Mouse (Mus musculus): ENCODE results near the gene Nr2f6. TPM values are rescaled to one million over a fixed set of nuclear protein-coding genes. Genes with fewer than 3 reads are reported as not detected.
A peak's percentile ranks its signal among the peaks of the same experiment; 100 is the strongest.

The Nr2f6 gene
- total RNA-seq (2014; fragmentation: Nextera tagmentation): 6.4 and 8.6 TPM in 2 replicates
- 9.7 and 17.0 TPM in 2 replicates for total RNA-seq (2017)
- 36.0 and 47.8 TPM in 2 replicates for polyA plus RNA-seq (2012)

DNA sequence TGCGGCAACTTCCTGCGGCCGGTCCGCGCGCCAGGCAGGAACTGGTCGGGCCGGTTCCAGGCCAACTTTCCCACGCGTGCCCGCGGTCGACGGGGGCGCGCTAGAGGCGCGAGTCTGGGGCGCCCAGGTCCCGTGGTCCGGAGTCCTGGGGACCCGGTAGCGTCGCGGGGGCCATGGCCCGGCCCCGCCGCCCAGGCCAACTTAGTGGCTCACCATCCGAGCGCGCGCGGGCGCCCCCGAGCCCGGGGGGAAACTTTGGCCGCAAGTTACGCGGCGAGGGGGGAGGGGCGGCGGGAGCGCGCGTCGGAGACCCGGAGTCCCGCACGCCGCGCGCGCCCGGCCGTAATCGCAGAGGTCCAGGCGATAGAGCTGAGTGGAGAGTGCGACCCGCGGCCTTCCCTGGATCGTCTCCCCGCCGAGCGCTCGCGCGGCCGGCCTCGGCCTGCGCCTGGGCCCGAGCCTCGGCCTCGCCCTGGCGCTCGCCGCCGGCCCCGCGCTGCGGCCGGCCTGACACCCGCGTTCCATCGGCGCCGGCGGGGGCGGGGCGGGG is at the start of gene Nr2f6:
TSS of gene Nr2f6 (minus strand) at position 540 of the 550 bp plus-strand sequence.
- peaks cover 22% of the 10 kb centered on the region for H3K36me3 ChIP-seq (replicated peaks)
- ATAC-seq (ENCODE audit: extremely low read depth, insufficient number of reproducible peaks, low FRiP score, poor library complexity, severe bottlenecking): no peak
- H3K27me3 ChIP-seq (ENCODE audit: insufficient read depth, low read length): peaks cover 19% of the 10 kb centered on the region
- TF ChIP-seq TAL1 (conservative IDR thresholded peaks at IDR 0.05; ENCODE audit: low read depth, low read length) (no peak), CTCF (IDR thresholded peaks at IDR 0.05; ENCODE audit: low read depth, low read length) (no peak), GATA2 (IDR thresholded peaks at IDR 0.05; ENCODE audit: borderline replicate concordance, low read depth, low read length) (no peak), POLR2AphosphoS5 (IDR thresholded peaks at IDR 0.05; ENCODE audit: insufficient replicate concordance, low read depth, low read length) (no peak), GATA1 (IDR thresholded peaks at IDR 0.05; ENCODE audit: borderline replicate concordance, low read length) (no peak)
- peak; percentile 48 for DNase-seq (ENCODE audit: low spot score)
- peak within 1 kb of the TSS; percentile 77 for H3K4me3 ChIP-seq (ENCODE audit: low read depth, low read length)
- peaks cover 44% of the 10 kb centered on the region for H3K4me1 ChIP-seq (ENCODE audit: insufficient read depth, low read depth, low read length)
- H3K9me3 ChIP-seq (replicated peaks): no peaks in the 10 kb centered on the region

DNA sequence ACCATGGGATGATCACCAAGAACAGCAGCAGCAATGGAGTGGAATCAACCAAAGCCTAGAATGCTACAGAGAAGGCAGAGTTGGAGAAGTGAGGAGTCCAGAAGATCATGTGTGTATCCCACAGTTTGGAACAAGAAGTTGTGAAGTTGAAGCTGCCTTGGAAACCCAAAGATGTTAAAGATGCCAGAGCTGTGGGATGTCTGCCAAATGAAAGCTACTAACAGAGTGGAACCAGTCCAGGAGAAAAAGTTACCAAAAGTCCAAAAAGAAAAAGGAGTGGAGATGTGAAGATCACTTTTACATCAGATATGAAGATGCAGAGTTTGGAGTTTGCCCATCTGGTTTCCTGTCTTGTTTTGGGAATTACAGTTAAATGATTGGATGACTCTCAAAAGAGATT is 40.4 kb upstream of the Nr2f6 start:
- peaks cover 12% of the 10 kb centered on the region for H3K27me3 ChIP-seq (ENCODE audit: insufficient read depth, low read length)
- DNase-seq (ENCODE audit: low spot score) (no peak), ATAC-seq (ENCODE audit: extremely low read depth, insufficient number of reproducible peaks, low FRiP score, poor library complexity, severe bottlenecking) (no peak)
- H3K4me1 ChIP-seq (ENCODE audit: insufficient read depth, low read depth, low read length): no peaks in the 10 kb centered on the region
- no peaks in the 10 kb centered on the region for H3K36me3 ChIP-seq (replicated peaks)
- peaks cover 3% of the 10 kb centered on the region for H3K9me3 ChIP-seq (replicated peaks)
- no peak for TF ChIP-seq POLR2AphosphoS5 (IDR thresholded peaks at IDR 0.05; ENCODE audit: insufficient replicate concordance, low read depth, low read length)
- TF ChIP-seq TAL1 (conservative IDR thresholded peaks at IDR 0.05; ENCODE audit: low read depth, low read length): no peak
- TF ChIP-seq GATA2 (IDR thresholded peaks at IDR 0.05; ENCODE audit: borderline replicate concordance, low read depth, low read length): no peak
- TF ChIP-seq GATA1 (IDR thresholded peaks at IDR 0.05; ENCODE audit: borderline replicate concordance, low read length): no peak
- no peak for TF ChIP-seq CTCF (IDR thresholded peaks at IDR 0.05; ENCODE audit: low read depth, low read length)
- no peak overlapping the region for H3K4me3 ChIP-seq (ENCODE audit: low read depth, low read length)

- Histone ChIP-seq H3K27me3 (ENCODE audit: insufficient read depth, low read length) (peaks cover 5% of the 10 kb centered on the region; the same call in 1 of the 2 replicates), H3K9me3 (replicated peaks) (no peaks in the 10 kb centered on the region), H3K36me3 (replicated peaks) (peaks cover 34% of the 10 kb centered on the region), H3K4me3 (ENCODE audit: low read depth, low read length) (no peak overlapping the region), H3K4me1 (ENCODE audit: insufficient read depth, low read depth, low read length) (peaks cover 37% of the 10 kb centered on the region)
- no peak for TF ChIP-seq CTCF (IDR thresholded peaks at IDR 0.05; ENCODE audit: low read depth, low read length)
- TF ChIP-seq POLR2AphosphoS5 (IDR thresholded peaks at IDR 0.05; ENCODE audit: insufficient replicate concordance, low read depth, low read length): no peak
- no peak for TF ChIP-seq GATA2 (IDR thresholded peaks at IDR 0.05; ENCODE audit: borderline replicate concordance, low read depth, low read length)
- TF ChIP-seq GATA1 (IDR thresholded peaks at IDR 0.05; ENCODE audit: borderline replicate concordance, low read length): no peak
- DNase-seq (ENCODE audit: low spot score): no peak
- ATAC-seq (ENCODE audit: extremely low read depth, insufficient number of reproducible peaks, low FRiP score, poor library complexity, severe bottlenecking): no peak
Measured at GRCm38 (mm10) chr8:71411535-71412273, 29.9 kb upstream of the Nr2f6 start.

DNA sequence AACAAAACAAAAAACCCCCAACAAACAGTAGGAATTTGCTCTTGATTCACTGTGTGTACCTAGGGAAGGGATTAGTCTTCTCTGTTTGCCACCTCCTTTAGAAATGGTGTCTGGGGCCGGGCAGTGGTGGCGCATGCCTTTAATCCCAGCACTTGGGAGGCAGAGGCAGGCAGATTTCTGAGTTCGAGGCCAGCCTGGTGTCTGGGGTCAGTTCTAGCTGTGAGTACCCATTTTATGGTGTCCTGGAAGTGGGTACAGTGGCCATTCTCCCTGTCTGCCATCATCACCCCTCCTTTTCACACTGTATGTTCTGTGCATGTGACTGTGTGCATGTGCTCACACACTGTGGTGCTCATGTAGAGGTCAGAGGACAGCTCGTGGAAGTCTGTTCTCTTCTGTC is 26.5 kb upstream of the Nr2f6 start:
- H3K36me3 ChIP-seq (replicated peaks): peaks cover 53% of the 10 kb centered on the region
- H3K4me3 ChIP-seq (ENCODE audit: low read depth, low read length): no peak overlapping the region
- TF ChIP-seq POLR2AphosphoS5 (IDR thresholded peaks at IDR 0.05; ENCODE audit: insufficient replicate concordance, low read depth, low read length) (no peak), CTCF (IDR thresholded peaks at IDR 0.05; ENCODE audit: low read depth, low read length) (no peak), GATA2 (IDR thresholded peaks at IDR 0.05; ENCODE audit: borderline replicate concordance, low read depth, low read length) (no peak), TAL1 (conservative IDR thresholded peaks at IDR 0.05; ENCODE audit: low read depth, low read length) (no peak), GATA1 (IDR thresholded peaks at IDR 0.05; ENCODE audit: borderline replicate concordance, low read length) (no peak)
- no peaks in the 10 kb centered on the region for H3K27me3 ChIP-seq (ENCODE audit: insufficient read depth, low read length)
- DNase-seq (ENCODE audit: low spot score): no peak
- peaks cover 70% of the 10 kb centered on the region for H3K4me1 ChIP-seq (ENCODE audit: insufficient read depth, low read depth, low read length)
- H3K9me3 ChIP-seq (replicated peaks): no peaks in the 10 kb centered on the region
- no peak for ATAC-seq (ENCODE audit: extremely low read depth, insufficient number of reproducible peaks, low FRiP score, poor library complexity, severe bottlenecking)

- ATAC-seq (ENCODE audit: extremely low read depth, insufficient number of reproducible peaks, low FRiP score, poor library complexity, severe bottlenecking) (no peak), DNase-seq (ENCODE audit: low spot score) (no peak)
- Histone ChIP-seq H3K4me1 (ENCODE audit: insufficient read depth, low read depth, low read length) (peaks cover 78% of the 10 kb centered on the region), H3K27me3 (ENCODE audit: insufficient read depth, low read length) (no peaks in the 10 kb centered on the region), H3K9me3 (replicated peaks) (no peaks in the 10 kb centered on the region), H3K4me3 (ENCODE audit: low read depth, low read length) (peak overlapping the region; percentile 82; the same call in 1 of the 2 replicates), H3K36me3 (replicated peaks) (peaks cover 61% of the 10 kb centered on the region)
- no peak for TF ChIP-seq TAL1 (conservative IDR thresholded peaks at IDR 0.05; ENCODE audit: low read depth, low read length)
- TF ChIP-seq POLR2AphosphoS5 (IDR thresholded peaks at IDR 0.05; ENCODE audit: insufficient replicate concordance, low read depth, low read length): no peak
- TF ChIP-seq CTCF (IDR thresholded peaks at IDR 0.05; ENCODE audit: low read depth, low read length): no peak
- TF ChIP-seq GATA1 (IDR thresholded peaks at IDR 0.05; ENCODE audit: borderline replicate concordance, low read length): no peak
- TF ChIP-seq GATA2 (IDR thresholded peaks at IDR 0.05; ENCODE audit: borderline replicate concordance, low read depth, low read length): no peak
Measured at GRCm38 (mm10) chr8:71407441-71407840, 25.7 kb upstream of the Nr2f6 start.
